8 mouse cellular contexts compared by ENCODE assay signal in the genomic region with DNA sequence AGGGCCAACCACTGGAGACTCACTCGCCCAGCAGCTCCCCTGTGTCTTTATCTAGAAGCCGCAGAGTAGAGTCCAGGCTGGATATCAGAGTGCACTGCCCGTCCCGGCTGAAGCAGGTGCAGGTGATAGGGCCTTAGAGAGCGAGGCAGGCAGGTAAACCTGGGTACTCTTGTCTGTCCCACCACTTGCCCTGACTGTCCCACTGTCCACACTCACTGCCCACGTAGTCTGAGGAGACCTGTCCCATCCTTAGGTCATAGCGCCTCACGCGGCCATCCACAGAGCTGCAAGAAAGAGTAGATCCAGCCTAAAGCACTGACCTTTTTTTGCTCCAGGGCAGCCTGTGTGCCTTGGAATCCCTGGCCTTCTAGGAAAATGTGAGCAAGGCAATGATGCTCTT. TPM values are rescaled to one million over a fixed set of nuclear protein-coding genes. Genes with fewer than 3 reads are reported as not detected.
DNase-seq lines count a peak whose midpoint lies in the region; ATAC-seq and TF ChIP-seq lines count a peak whose summit lies in the region.
"Had no signal": no experiment of that assay in that cellular context is flagged by ENCODE, and none has a peak within 500 bp of the region (broad histone marks: within the 10 kb centered on the region; RNA-seq: fewer than 3 reads in every experiment).

No protein-coding gene starts in this region.

- H3K4me2 ChIP-seq in stomach, postnatal 0 days (replicated peaks; ENCODE audit: low read depth), result no peak overlapping the region

- no peak for TF ChIP-seq EP300 in stomach, postnatal 0 days (optimal IDR thresholded peaks at IDR 0.05)

- WGBS in stomach, postnatal 0 days, result 75% methylated on average over 9 of the region's 9 CpGs

- peak in 1 of 2 experiments; percentile 56 for DNase-seq in layer of hippocampus, adult 2 months (ENCODE audit: low spot score in 2 of 2)
- no peak for DNase-seq in layer of hippocampus, postnatal 14 days (ENCODE audit: low spot score in 2 of 2)
- peak; percentile 74 for DNase-seq in NIH3T3 (ENCODE audit: low read depth)
- no peak for DNase-seq in brain, embryonic 14.5 days (ENCODE audit: low read depth)
- DNase-seq in kidney, postnatal 4 days, result peak; percentile 78 to 80
- peak; percentile 55 for DNase-seq in stomach, postnatal 0 days (ENCODE audit: low spot score)
- DNase-seq in ovary, postnatal 10 days (ENCODE audit: low spot score), result no peak

- H3K36me3 ChIP-seq in stomach, postnatal 0 days (ENCODE audit: control insufficient read depth, insufficient read depth, low read length), result peaks cover 11% of the 10 kb centered on the region; the same call in 1 of the 2 replicates

- H3K9me3 ChIP-seq in stomach, postnatal 0 days (ENCODE audit: control insufficient read depth, low read length), result no peaks in the 10 kb centered on the region

- TF ChIP-seq POLR2A in brain, embryonic 14.5 days (IDR thresholded peaks at IDR 0.05; ENCODE audit: borderline replicate concordance, extremely low read depth, insufficient read depth, insufficient read length, poor library complexity, severe bottlenecking), result no peak

- TF ChIP-seq CTCF in layer of hippocampus, adult 2 months (conservative IDR thresholded peaks at IDR 0.05), result peak; percentile 73
- peak; percentile 57; the same call in 1 of the 2 replicates for TF ChIP-seq CTCF in brain, embryonic 14.5 days (IDR thresholded peaks at IDR 0.05; ENCODE audit: borderline replicate concordance, extremely low read depth, insufficient read depth, insufficient read length)
- peak; percentile 68 for TF ChIP-seq CTCF in stomach, postnatal 0 days (IDR thresholded peaks at IDR 0.05; ENCODE audit: low read depth)

- ATAC-seq in stomach, postnatal 0 days (ENCODE audit: low FRiP score, low TSS enrichment), result no peak

- H3K4me1 ChIP-seq in stomach, postnatal 0 days (replicated peaks; ENCODE audit: control insufficient read depth, insufficient read depth), result peaks cover 4% of the 10 kb centered on the region; the same call in 1 of the 2 replicates

- H3K4me3 ChIP-seq in layer of hippocampus, adult 2 months, result no peak overlapping the region
- no peak overlapping the region for H3K4me3 ChIP-seq in stomach, postnatal 0 days (ENCODE audit: low read depth, low read length)

- no peaks in the 10 kb centered on the region for H3K27me3 ChIP-seq in stomach, postnatal 0 days (ENCODE audit: control insufficient read depth, insufficient read depth, low read length)

- H3K9ac ChIP-seq in stomach, postnatal 0 days (ENCODE audit: low read length), result no peak overlapping the region

- H3K27ac ChIP-seq in layer of hippocampus, adult 2 months, result no peak overlapping the region
- no peak overlapping the region for H3K27ac ChIP-seq in stomach, postnatal 0 days (replicated peaks)

RNA-seq across cellular contexts. Expression of a gene that starts 4.4 kb away (rescaled TPM):
- 10 to 100 TPM; 63.4 to 70.6 TPM for total RNA-seq in layer of hippocampus, adult 2 months (2021)
- total RNA-seq in layer of hippocampus, postnatal 14 days (2021), result 10 to 100 TPM; 63.8 to 67.4 TPM
- 74.8 and 77.0 TPM in 2 replicates for polyA plus RNA-seq in brain, embryonic 14.5 days (2012; rRNA removed)
- polyA plus RNA-seq in stomach, postnatal 0 days (2015; fragmentation: Nextera tagmentation; extraction: Ambion mirVana), result 40.2 and 42.2 TPM in 2 replicates

RNA-seq across cellular contexts. Expression of a gene that starts 4.5 kb away (rescaled TPM):
- 10 to 100 TPM; 60.8 to 66.3 TPM for total RNA-seq in layer of hippocampus, adult 2 months (2021)
- total RNA-seq in layer of hippocampus, postnatal 14 days (2021), result 10 to 100 TPM; 57.5 to 61.5 TPM
- polyA plus RNA-seq in brain, embryonic 14.5 days (2012; rRNA removed), result 124 and 140 TPM in 2 replicates
- polyA plus RNA-seq in stomach, postnatal 0 days (2015; fragmentation: Nextera tagmentation; extraction: Ambion mirVana), result 114 and 117 TPM in 2 replicates

RNA-seq across cellular contexts. Expression of a gene that starts 5.1 kb away (rescaled TPM):
- 10 to 100 TPM; 26.7 to 29.0 TPM for total RNA-seq in layer of hippocampus, adult 2 months (2021)
- 10 to 100 TPM; 26.3 to 34.6 TPM for total RNA-seq in layer of hippocampus, postnatal 14 days (2021)
- polyA plus RNA-seq in brain, embryonic 14.5 days (2012; rRNA removed), result 64.9 and 86.6 TPM in 2 replicates
- 22.3 and 23.6 TPM in 2 replicates for polyA plus RNA-seq in stomach, postnatal 0 days (2015; fragmentation: Nextera tagmentation; extraction: Ambion mirVana)

RNA-seq across cellular contexts. Expression of a gene that starts 7.1 kb away (rescaled TPM):
- total RNA-seq in layer of hippocampus, adult 2 months (2021), result 10 to 100 TPM; 32.9 to 37.5 TPM
- total RNA-seq in layer of hippocampus, postnatal 14 days (2021), result 10 to 100 TPM; 39.6 to 42.7 TPM
- 21.6 and 23.9 TPM in 2 replicates for polyA plus RNA-seq in brain, embryonic 14.5 days (2012; rRNA removed)
- 29.1 and 32.6 TPM in 2 replicates for polyA plus RNA-seq in stomach, postnatal 0 days (2015; fragmentation: Nextera tagmentation; extraction: Ambion mirVana)

RNA-seq across cellular contexts. Expression of a gene that starts 8.2 kb away (rescaled TPM):
- total RNA-seq in layer of hippocampus, adult 2 months (2021), result not detected
- total RNA-seq in layer of hippocampus, postnatal 14 days (2021), result not detected
- polyA plus RNA-seq in brain, embryonic 14.5 days (2012; rRNA removed), result 0.64 TPM in 1 of 2 replicates, not detected in the other
- polyA plus RNA-seq in stomach, postnatal 0 days (2015; fragmentation: Nextera tagmentation; extraction: Ambion mirVana), result not detected in 2 replicates
- polyA plus RNA-seq: lung, embryonic 16.5 days had no signal

Comparison
In these comparisons a context has a peak if more than half of its experiments do, and no peak if none do; other contexts are left out.
1. DNase-seq: peak in NIH3T3 (single experiment), kidney, postnatal 4 days (2 of 2) and stomach, postnatal 0 days (single experiment); none in layer of hippocampus, postnatal 14 days (0 of 2), brain, embryonic 14.5 days (single experiment) and ovary, postnatal 10 days (single experiment).
2. Peak in every context shown above with its lines, with median percentiles within 50 percentile points of each other: CTCF ChIP-seq.